Mouse (Mus musculus) CH12.LX (cell line): ENCODE data around the gene Grip1. TPM values are rescaled to one million over a fixed set of nuclear protein-coding genes. Genes with fewer than 3 reads are reported as not detected.

Experiments used
- DNase-seq: peaks from one replicate; pipeline ENCODE4 v3.0.0-alpha.2; 2013; ENCODE audit errors: extremely low read depth
- H3K27ac ChIP-seq: 2 replicates; pipeline ENCODE4 v1.5.1; 2012; ENCODE audit warnings: low read depth, mild to moderate bottlenecking, control low read depth, moderate library complexity; ENCODE audit not compliant: insufficient read depth
- H3K27me3 ChIP-seq: replicated peaks from 2 replicates; pipeline ENCODE3; 2012; ENCODE audit warnings: inconsistent platforms
- H3K36me3 ChIP-seq, 2 experiments: replicated peaks in 1 of 2; 2 replicates each; pipeline versions ENCODE3 to v1.6.1; 2012; ENCODE audit warnings: inconsistent platforms in 1 of 2, low read length in 1 of 2, mild to moderate bottlenecking in 1 of 2, mixed read lengths in 1 of 2, moderate library complexity in 1 of 2; ENCODE audit not compliant: control insufficient read depth in 1 of 2, insufficient read depth in 1 of 2
- H3K4me1 ChIP-seq, 2 experiments: 2 replicates each; pipeline ENCODE4 v1.6.1; 2012; ENCODE audit warnings: inconsistent platforms in 1 of 2, moderate library complexity in 1 of 2; ENCODE audit not compliant: insufficient read depth in 2 of 2, control insufficient read depth in 1 of 2
- H3K4me2 ChIP-seq: 2 replicates; pipeline ENCODE4 v1.6.1; 2012; ENCODE audit warnings: low read depth, mild to moderate bottlenecking, control low read depth; ENCODE audit not compliant: poor library complexity, insufficient read depth, severe bottlenecking
- H3K4me3 ChIP-seq, 3 experiments: fragments of 150-350 bp in 1 of 3; sonication (generic) in 1 of 3; replicated peaks in 1 of 3; 2 replicates each; pipeline versions ENCODE3 to v1.5.1; 2011 to 2012; ENCODE audit warnings: low read depth in 2 of 3, low read length in 2 of 3, mild to moderate bottlenecking in 2 of 3, moderate library complexity in 2 of 3, control low read depth in 1 of 3, improper control_type of control experiment in 1 of 3, inconsistent platforms in 1 of 3, mixed read lengths in 1 of 3; ENCODE audit not compliant: poor library complexity in 1 of 3
- H3K79me2 ChIP-seq: replicated peaks from 2 replicates; pipeline ENCODE4 v1.6.1; 2012; ENCODE audit warnings: mild to moderate bottlenecking, moderate library complexity; ENCODE audit not compliant: control insufficient read depth, poor library complexity, insufficient read depth, severe bottlenecking; ENCODE audit errors: extremely low read depth
- H3K9ac ChIP-seq: 2 replicates; pipeline ENCODE4 v1.6.1; 2012; ENCODE audit warnings: low read depth, mild to moderate bottlenecking, control low read depth, moderate library complexity; ENCODE audit not compliant: insufficient read depth
- H3K9me3 ChIP-seq: replicated peaks from 2 replicates; pipeline ENCODE3; 2012; ENCODE audit warnings: low read length, inconsistent platforms, mixed read lengths
- ELF1 ChIP-seq: IDR thresholded peaks from 2 replicates; pipeline ENCODE4 v1.6.1; 2014; ENCODE audit warnings: low read depth, mild to moderate bottlenecking, inconsistent platforms, low read length, improper control_type of control experiment
- EP300 ChIP-seq: IDR thresholded peaks from 2 replicates; pipeline ENCODE4 v1.6.1; 2011; ENCODE audit warnings: low read length, improper control_type of control experiment
- ETS1 ChIP-seq: conservative IDR thresholded peaks from 2 replicates; pipeline ENCODE4 v1.6.1; 2012; ENCODE audit warnings: low read depth, mild to moderate bottlenecking, inconsistent platforms, low read length, improper control_type of control experiment, moderate library complexity
- IRF4 ChIP-seq: IDR thresholded peaks from 2 replicates; pipeline ENCODE4 v1.6.1; 2014; ENCODE audit warnings: low read depth, mild to moderate bottlenecking, inconsistent platforms, low read length, improper control_type of control experiment
- JUN ChIP-seq: IDR thresholded peaks from 2 replicates; pipeline ENCODE4 v1.6.1; 2011; ENCODE audit warnings: low read depth, mild to moderate bottlenecking, low read length, improper control_type of control experiment, moderate library complexity; ENCODE audit not compliant: insufficient read depth
- JUND ChIP-seq: conservative IDR thresholded peaks from 2 replicates; pipeline ENCODE4 v1.6.1; 2011; ENCODE audit warnings: low read depth, low read length, improper control_type of control experiment
- MXI1 ChIP-seq: IDR thresholded peaks from 2 replicates; pipeline ENCODE4 v1.6.1; 2011; ENCODE audit warnings: mild to moderate bottlenecking, low read depth, low read length, improper control_type of control experiment
- NRF1 ChIP-seq: IDR thresholded peaks from 2 replicates; pipeline ENCODE4 v1.6.1; 2014; ENCODE audit warnings: low read depth, mild to moderate bottlenecking, inconsistent platforms, low read length, improper control_type of control experiment, moderate library complexity
- PAX5 ChIP-seq: IDR thresholded peaks from 2 replicates; pipeline ENCODE4 v1.6.1; 2012; ENCODE audit warnings: low read length, inconsistent platforms, mixed read lengths
- RCOR1 ChIP-seq: conservative IDR thresholded peaks from 2 replicates; pipeline ENCODE4 v1.6.1; 2012; ENCODE audit warnings: low read depth, mild to moderate bottlenecking, inconsistent platforms, low read length, improper control_type of control experiment
- SIN3A ChIP-seq: IDR thresholded peaks from 2 replicates; pipeline ENCODE4 v1.6.1; 2012; ENCODE audit warnings: low read length, improper control_type of control experiment, inconsistent platforms
- SMC3 ChIP-seq: IDR thresholded peaks from 2 replicates; pipeline ENCODE4 v1.6.1; 2011; ENCODE audit warnings: low read depth, low read length, improper control_type of control experiment
- TBP ChIP-seq: conservative IDR thresholded peaks from 2 replicates; pipeline ENCODE4 v1.6.1; 2011; ENCODE audit warnings: low read depth, low read length, improper control_type of control experiment
- TCF12 ChIP-seq: IDR thresholded peaks from 2 replicates; pipeline ENCODE4 v1.6.1; 2014; ENCODE audit warnings: low read depth, mild to moderate bottlenecking, inconsistent platforms, low read length, improper control_type of control experiment
- UBTF ChIP-seq: IDR thresholded peaks from 2 replicates; pipeline ENCODE4 v1.6.1; 2012; ENCODE audit warnings: low read depth, mild to moderate bottlenecking, inconsistent platforms, low read length, improper control_type of control experiment, moderate library complexity
- USF2 ChIP-seq: conservative IDR thresholded peaks from 2 replicates; pipeline ENCODE4 v1.6.1; 2011; ENCODE audit warnings: low read depth, low read length, improper control_type of control experiment
- ZC3H11A ChIP-seq: IDR thresholded peaks from 2 replicates; pipeline ENCODE4 v1.6.1; 2012; ENCODE audit warnings: low read depth, mild to moderate bottlenecking, inconsistent platforms, low read length, improper control_type of control experiment
- ZNF384 ChIP-seq: IDR thresholded peaks from 2 replicates; pipeline ENCODE4 v1.6.1; 2012; ENCODE audit warnings: low read depth, low read length, improper control_type of control experiment, inconsistent platforms
- dilution Hi-C: fragments of 300-500 bp; cut with MboI; formaldehyde crosslinking; loops from 2 replicates; pipeline ENCODE4 v1.14.3; 2020; ENCODE audit warnings: low sequenced_read_pairs; ENCODE audit not compliant: extremely low pct_unique_long_range_greater_than_20kb, extremely low pct_ligation_motif_present
- in situ Hi-C: fragments of 300-500 bp; cut with MboI; formaldehyde crosslinking; loops from 3 replicates; pipeline ENCODE4 v1.14.3; 2019; ENCODE audit warnings: low sequenced_read_pairs, low pct_ligation_motif_present, low pct_unique_long_range_greater_than_20kb, mixed read lengths
- polyA plus RNA-seq: library from polyadenylated mRNA; unstranded; fragments of >175 nt; gene quantifications from 2 replicates; pipeline ENCODE4 v1.2.1, GENCODE M21; 2012; ENCODE audit warnings: low read depth; ENCODE audit not compliant: insufficient read length
- total RNA-seq, 2 experiments: library from RNA; depleted of rRNA; stranded (reverse); fragments of 300-350 nt in 1 of 2; fragments of >200 nt in 1 of 2; gene quantifications; 2 replicates each; pipeline ENCODE4 v1.2.3; 2012 to 2014

The Grip1 gene
- total and polyA plus RNA-seq, 3 experiments: 0.09 to 0.33 (median 0.13) TPM

DNA sequence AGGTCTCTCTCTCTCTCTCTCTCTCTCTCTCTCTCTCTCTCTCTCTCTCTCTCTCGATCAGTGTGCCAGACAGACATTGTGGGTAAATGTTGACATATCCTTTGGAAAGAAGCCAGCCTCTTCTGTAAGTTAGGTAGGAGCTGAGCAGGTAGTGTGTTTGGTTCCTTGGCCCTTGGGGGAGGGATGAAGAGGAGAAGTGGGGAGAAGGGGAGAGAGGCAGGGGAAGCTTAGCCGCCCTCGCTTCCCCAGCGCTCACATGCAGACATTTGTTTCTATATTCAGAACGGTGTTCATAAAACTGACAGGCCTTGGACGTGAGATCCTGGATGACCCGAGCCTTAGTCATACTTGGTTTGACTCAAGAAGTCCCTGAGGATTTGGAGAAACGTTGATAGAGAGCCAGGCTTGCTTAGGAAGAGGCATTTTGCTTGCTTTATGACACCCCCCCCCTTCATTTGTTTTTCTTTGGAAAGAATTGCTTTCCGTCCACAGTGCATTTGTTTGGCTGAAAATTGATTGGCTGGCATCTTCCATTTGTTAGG lies 243.7 kb downstream of the Grip1 start:
- Histone ChIP-seq H3K4me3 (no peak overlapping the region), H3K9ac (no peak overlapping the region), H3K4me2 (no peak overlapping the region), H3K36me3 (no peaks in the 10 kb centered on the region), H3K27ac (no peak overlapping the region), H3K4me1 (no peaks in the 10 kb centered on the region), H3K9me3 (no peaks in the 10 kb centered on the region), H3K79me2 (no peaks in the 10 kb centered on the region), H3K27me3 (peaks cover 1% of the 10 kb centered on the region)
- in situ Hi-C loops (no loop called here), dilution Hi-C loops (no loop called here)
- DNase-seq: no peak
- no peak for TF ChIP-seq PAX5
- TF ChIP-seq UBTF: no peak
- TF ChIP-seq JUN: no peak
- no peak for TF ChIP-seq ZNF384
- TF ChIP-seq ZC3H11A: no peak
- no peak for TF ChIP-seq SMC3
- no peak for TF ChIP-seq EP300
- no peak for TF ChIP-seq RCOR1
- TF ChIP-seq JUND: no peak
- TF ChIP-seq MXI1: no peak
- TF ChIP-seq SIN3A: no peak
- TF ChIP-seq IRF4: no peak
- no peak for TF ChIP-seq USF2
- TF ChIP-seq TBP: no peak
- TF ChIP-seq TCF12: no peak
- no peak for TF ChIP-seq ELF1
- no peak for TF ChIP-seq ETS1

DNA sequence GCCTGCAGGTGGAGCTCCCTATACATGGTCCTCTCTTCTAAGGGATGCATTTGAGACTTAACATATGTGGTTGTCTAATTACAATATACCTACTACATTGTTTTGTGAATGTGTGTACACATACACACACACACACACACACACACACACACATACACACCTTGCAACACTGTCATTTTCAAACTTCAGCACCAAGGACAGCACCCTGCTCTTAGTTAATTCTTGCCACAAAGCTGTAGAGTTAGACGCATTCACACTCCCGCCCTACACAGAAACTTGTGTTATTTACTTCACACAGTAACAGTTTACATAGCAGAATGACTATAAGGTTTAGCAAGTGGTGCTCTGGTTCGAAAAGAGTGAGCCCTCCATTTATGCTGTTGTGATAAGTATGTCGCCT lies 251.7 kb downstream of the Grip1 start:
- dilution Hi-C loops (no loop called here), in situ Hi-C loops (no loop called here)
- Histone ChIP-seq H3K4me3 (no peak overlapping the region), H3K9me3 (no peaks in the 10 kb centered on the region), H3K79me2 (no peaks in the 10 kb centered on the region), H3K4me1 (no peaks in the 10 kb centered on the region), H3K36me3 (no peaks in the 10 kb centered on the region), H3K9ac (no peak overlapping the region), H3K27ac (no peak overlapping the region), H3K27me3 (peaks cover 1% of the 10 kb centered on the region), H3K4me2 (no peak overlapping the region)
- no peak for TF ChIP-seq ELF1
- TF ChIP-seq NRF1: no peak
- no peak for TF ChIP-seq IRF4
- TF ChIP-seq ZC3H11A: no peak
- no peak for TF ChIP-seq SMC3
- TF ChIP-seq SIN3A: no peak
- DNase-seq: peak; percentile 40
